Mouse (Mus musculus): ENCODE measurements around the gene Prdm4. TPM values are rescaled to one million over a fixed set of nuclear protein-coding genes. Genes with fewer than 3 reads are reported as not detected.
A peak's percentile ranks its signal among the peaks of the same experiment; 100 is the strongest.

Prdm4 gene
- polyA plus RNA-seq, 1 experiment: 22.0 TPM

DNA sequence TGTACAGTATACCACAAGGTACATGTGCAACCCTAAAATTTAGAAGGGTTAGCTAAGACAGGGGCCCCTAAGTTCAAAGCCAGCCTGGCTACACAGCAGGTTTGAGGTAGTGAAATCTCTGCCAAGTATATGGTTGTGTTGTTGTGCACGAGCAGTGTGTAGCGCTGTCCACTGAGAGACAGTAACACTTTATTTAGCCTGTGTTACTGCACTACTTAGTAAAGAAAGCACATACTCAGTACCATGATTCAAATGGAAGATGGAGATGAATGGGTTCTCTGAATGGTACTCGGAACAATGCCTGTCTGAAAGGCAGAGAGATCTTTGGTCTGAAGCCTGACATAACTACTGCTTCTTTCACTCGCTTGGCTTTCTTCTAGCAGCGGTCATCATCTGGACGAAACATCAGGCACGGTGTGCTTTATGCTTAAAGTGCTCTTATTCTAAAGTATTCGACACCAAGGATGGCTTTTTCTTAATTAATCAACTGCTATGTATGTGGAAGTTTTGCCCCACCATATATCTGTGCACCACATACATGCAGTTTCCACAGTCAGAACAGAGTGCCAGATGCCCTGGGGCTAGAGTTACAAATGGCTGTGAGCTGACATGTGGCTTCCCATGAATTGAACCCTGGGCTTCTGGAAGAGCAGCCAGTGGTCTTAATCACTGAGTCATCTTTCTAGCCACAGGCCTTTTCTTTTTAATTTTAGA lies 31.7 kb upstream of the Prdm4 start:
- WGBS: 94% methylated on average over 8 of the region's 8 CpGs
- Histone ChIP-seq H3K4me3 (replicated peaks; ENCODE audit: extremely low read depth, low read depth, low read length) (no peak overlapping the region), H3K4me1 (ENCODE audit: control insufficient read depth, insufficient read depth, low read length) (no peaks in the 10 kb centered on the region)
- no peak for DNase-seq
- no peak for TF ChIP-seq CTCF (IDR thresholded peaks at IDR 0.05; ENCODE audit: insufficient read depth, low read length)

DNA sequence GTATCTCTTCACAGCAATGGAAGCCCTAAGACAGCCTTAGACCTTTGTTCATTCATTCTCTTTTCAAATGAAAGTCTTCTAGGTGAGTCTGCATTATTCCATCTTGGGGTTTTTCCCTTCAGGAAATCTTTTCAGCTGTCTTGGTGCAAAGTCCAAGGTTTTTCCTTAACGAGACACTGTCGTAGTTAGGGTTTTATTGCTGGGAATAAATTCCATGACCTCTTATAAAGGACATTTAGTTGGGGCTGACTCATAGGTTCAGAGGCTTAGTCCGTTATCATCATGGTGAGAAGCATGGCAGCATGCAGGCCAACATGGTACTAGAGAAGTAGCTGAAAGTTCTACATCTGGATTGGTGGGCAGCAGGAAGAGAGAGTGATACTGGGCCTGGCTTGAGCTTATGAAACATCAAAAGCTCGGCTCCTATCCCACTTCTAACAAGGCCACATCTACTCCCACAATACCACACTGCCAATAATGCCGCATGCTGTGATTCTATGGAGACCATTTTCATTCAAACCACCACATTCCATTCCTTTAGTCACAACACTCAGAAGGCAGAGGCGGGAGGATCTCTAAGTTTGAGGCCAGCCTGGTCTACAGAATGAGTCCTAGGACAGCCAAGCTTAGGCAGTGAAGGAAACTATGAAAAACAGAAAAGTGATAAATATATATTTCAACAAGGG lies 19.5 kb upstream of the Prdm4 start:
- DNase-seq: no peak
- no peak for TF ChIP-seq POLR2A (IDR thresholded peaks at IDR 0.05; ENCODE audit: borderline replicate concordance, extremely low read depth, low read depth, low read length)
- no peak for TF ChIP-seq CTCF (IDR thresholded peaks at IDR 0.05; ENCODE audit: insufficient read depth, low read length)
- no peaks in the 10 kb centered on the region for H3K4me1 ChIP-seq (ENCODE audit: control insufficient read depth, insufficient read depth, low read length)
- 97% methylated on average over 6 of the region's 6 CpGs for WGBS
- no peak overlapping the region for H3K4me3 ChIP-seq (replicated peaks; ENCODE audit: extremely low read depth, low read depth, low read length)

DNA sequence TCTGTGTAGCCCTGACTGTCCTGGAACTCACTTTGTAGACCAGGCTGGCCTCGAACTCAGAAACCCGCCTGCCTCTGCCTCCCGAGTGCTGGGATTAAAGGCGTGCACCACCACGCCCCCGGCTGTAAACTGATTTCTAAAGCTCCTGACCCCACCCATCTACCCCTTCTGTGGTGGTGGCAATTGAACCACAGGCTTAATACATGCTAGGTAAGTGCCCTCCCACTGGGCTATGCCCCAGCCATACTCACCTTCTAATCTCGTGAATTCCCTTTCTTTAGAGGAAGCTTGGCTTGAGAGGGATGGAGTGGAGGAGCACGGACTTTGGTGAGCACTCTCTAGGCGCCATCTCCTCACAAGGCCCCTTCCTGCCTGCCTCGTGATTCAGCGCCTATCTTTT lies 13.0 kb upstream of the Prdm4 start:
- WGBS: 91% methylated on average over 11 of the region's 11 CpGs
- TF ChIP-seq POLR2A (IDR thresholded peaks at IDR 0.05; ENCODE audit: borderline replicate concordance, extremely low read depth, low read depth, low read length) (no peak), CTCF (IDR thresholded peaks at IDR 0.05; ENCODE audit: insufficient read depth, low read length) (no peak)
- no peak for DNase-seq

DNA sequence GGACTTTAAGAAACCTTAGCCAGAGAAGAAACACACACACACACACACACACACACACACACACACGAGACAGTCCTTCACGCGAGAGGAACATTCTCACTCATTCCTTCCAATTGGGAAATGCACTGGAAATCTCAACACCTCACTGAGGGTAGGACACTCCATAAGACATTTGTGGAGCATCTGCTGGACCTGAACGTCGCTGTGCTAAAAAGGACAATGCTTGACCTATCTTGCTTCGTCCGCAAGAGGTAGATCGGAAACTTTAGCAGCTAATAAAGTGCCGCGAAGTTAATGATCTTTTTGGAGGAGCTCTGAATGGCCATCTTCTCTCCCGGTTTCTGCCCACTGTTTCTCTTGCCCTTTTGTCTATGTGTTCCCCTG lies 12.3 kb upstream of the Prdm4 start:
- Histone ChIP-seq H3K4me3 (replicated peaks; ENCODE audit: extremely low read depth, low read depth, low read length) (no peak overlapping the region), H3K4me1 (ENCODE audit: control insufficient read depth, insufficient read depth, low read length) (no peaks in the 10 kb centered on the region)
- TF ChIP-seq CTCF (IDR thresholded peaks at IDR 0.05; ENCODE audit: insufficient read depth, low read length) (no peak), POLR2A (IDR thresholded peaks at IDR 0.05; ENCODE audit: borderline replicate concordance, extremely low read depth, low read depth, low read length) (no peak)
- WGBS: 42% methylated on average over 11 of the region's 11 CpGs
- DNase-seq: no peak

More for the DNA sequence above, 13.0 kb upstream of the Prdm4 start:
- H3K4me1 ChIP-seq (ENCODE audit: control insufficient read depth, insufficient read depth, low read length): no peaks in the 10 kb centered on the region
- H3K4me3 ChIP-seq (replicated peaks; ENCODE audit: extremely low read depth, low read depth, low read length): no peak overlapping the region

DNA sequence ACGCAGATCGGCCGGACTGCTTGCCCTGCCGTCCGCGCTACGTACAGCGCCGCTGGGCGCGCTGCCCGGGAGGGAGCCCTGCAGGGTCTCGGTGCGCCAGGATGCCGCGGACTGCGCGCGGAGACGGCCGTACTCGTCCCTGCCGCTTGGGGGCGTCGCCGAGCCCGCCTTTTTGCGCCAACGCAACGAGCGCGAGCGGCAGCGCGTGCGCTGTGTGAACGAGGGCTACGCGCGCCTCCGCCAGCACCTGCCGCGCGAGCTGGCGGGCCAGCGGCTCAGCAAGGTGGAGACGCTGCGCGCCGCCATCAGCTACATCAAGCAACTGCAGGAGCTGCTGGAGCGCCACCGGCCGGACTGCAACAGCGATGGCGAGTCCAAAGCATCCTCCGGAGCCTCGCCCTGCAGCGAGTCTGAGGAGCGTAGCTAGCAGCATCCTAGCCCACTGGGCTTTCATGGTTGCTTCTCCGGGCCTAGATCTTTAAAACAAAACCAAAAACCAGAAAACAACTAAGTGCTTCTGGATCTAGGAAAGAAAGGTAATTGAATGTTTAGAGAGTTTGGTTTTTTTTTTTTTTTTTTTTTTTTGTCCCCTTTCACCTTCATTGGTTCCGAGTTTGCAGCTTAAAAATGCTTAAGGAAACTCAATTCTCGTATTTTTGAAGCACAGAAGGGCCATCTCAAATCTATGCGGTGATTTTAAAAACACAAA lies 11.7 kb upstream of the Prdm4 start:
- no peaks in the 10 kb centered on the region for H3K4me1 ChIP-seq (ENCODE audit: control insufficient read depth, insufficient read depth, low read length)
- no peak for TF ChIP-seq POLR2A (IDR thresholded peaks at IDR 0.05; ENCODE audit: borderline replicate concordance, extremely low read depth, low read depth, low read length)
- TF ChIP-seq CTCF (IDR thresholded peaks at IDR 0.05; ENCODE audit: insufficient read depth, low read length): 0 out of 2 replicates have a peak, but pooled peaks have one; percentile 13
- WGBS: 2% methylated on average over 63 of the region's 63 CpGs
- peak overlapping the region; percentile 33 for H3K4me3 ChIP-seq (replicated peaks; ENCODE audit: extremely low read depth, low read depth, low read length)
- peak; percentile 63 for DNase-seq

DNA sequence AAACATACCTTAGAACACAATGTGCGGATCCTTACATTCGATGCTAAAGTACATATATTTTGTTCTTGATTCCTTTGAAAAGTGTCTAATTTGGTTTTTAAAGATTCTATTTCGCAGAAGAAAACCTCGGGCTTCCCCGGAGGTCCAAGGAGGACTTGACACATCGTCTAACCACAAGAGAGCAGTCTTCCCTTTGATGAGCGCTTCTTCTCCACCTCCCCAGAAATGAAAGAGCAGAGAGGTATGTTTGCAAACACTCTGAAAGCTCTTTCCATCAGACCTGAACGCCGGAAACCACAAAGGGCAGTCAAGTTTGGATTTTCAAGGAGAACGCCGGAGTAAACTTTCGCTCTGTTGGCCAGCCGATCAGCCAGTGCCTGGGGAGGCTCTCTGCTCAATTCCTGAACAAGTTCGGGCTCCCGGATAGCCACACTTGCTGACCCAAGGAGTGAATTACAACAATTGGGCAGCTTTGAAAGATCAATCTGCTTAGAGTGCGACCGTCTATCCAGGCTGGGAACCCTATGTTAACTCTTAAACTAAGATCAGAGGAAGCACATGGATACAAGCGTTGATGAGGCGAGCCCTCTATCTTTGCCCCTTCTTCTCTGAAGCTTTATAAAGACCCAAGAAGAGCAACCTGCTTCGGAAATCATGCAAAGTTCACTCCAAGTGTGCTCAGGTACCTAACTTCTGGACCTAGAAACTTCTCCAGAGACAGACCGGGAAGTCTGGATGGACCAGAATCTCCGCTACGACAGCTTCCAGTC lies 10.9 kb upstream of the Prdm4 start, which contains the start of gene Ascl4:
Gene Ascl4 (plus strand): TSS at position 6 of the 770 bp plus-strand sequence.
- peak; percentile 23 for DNase-seq

DNA sequence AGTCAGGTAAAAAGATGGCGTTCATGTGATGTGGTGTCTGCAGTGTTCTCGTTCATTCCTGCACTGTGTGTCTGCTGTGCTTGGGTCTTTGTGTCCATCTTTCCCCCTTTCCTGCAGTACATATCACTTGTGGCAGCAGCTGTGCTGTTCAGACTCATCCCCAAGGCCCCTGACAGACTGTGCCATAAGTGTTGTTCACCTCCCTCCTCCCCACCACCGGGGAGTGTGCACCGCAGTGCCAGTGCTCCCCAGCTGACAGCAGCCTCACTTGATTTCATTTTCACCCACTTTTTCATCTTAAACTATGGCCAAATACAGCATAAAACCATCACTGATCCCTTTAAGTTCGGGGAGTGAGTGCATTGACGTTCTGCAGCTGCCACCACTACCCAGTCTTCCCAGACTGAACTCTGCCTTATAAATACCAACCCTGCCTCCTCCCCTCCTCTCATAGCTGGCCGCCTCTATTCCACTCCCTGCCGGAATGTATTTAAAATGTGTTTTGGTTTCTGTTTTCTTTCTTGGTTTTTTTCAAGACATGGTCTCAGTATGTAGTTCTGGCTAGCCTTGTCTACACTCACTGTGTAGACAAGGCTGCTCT lies 37.0 kb downstream of the Prdm4 start:
- WGBS: 83% methylated on average over 8 of the region's 8 CpGs
- Histone ChIP-seq H3K4me3 (replicated peaks; ENCODE audit: extremely low read depth, low read depth, low read length) (no peak overlapping the region), H3K4me1 (ENCODE audit: control insufficient read depth, insufficient read depth, low read length) (no peaks in the 10 kb centered on the region)
- no peak for DNase-seq
- no peak for TF ChIP-seq POLR2A (IDR thresholded peaks at IDR 0.05; ENCODE audit: borderline replicate concordance, extremely low read depth, low read depth, low read length)
- no peak for TF ChIP-seq CTCF (IDR thresholded peaks at IDR 0.05; ENCODE audit: insufficient read depth, low read length)

More for the DNA sequence above, 10.9 kb upstream of the Prdm4 start, which contains the start of gene Ascl4:
- 2% methylated on average over 23 of the region's 23 CpGs for WGBS
- peak within 1 kb of the TSS; percentile 33 for H3K4me3 ChIP-seq (replicated peaks; ENCODE audit: extremely low read depth, low read depth, low read length)
- H3K4me1 ChIP-seq (ENCODE audit: control insufficient read depth, insufficient read depth, low read length): no peaks in the 10 kb centered on the region
- no peak for TF ChIP-seq CTCF (IDR thresholded peaks at IDR 0.05; ENCODE audit: insufficient read depth, low read length)
- TF ChIP-seq POLR2A (IDR thresholded peaks at IDR 0.05; ENCODE audit: borderline replicate concordance, extremely low read depth, low read depth, low read length): no peak

DNA sequence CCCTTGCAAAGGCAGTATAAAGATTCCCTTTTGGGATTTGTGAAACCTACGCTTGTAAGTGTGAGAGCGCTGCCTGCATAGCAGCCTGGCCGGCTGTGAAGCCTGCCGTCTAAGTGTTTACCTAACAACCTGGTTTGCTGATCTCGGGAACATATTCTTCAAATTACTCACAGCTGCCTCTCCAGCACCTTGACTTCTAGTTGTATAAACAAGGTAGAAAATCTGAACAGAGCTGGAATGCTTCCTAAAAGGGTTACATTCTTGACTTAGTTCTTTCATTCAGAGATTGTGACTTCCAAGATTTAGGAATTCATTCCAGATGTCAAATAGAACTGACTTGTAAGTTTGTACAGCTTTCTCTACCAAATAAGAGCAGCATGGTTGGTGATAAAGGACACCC lies 41.1 kb downstream of the Prdm4 start:
- DNase-seq: no peak
- H3K4me3 ChIP-seq (replicated peaks; ENCODE audit: extremely low read depth, low read depth, low read length): no peak overlapping the region
- TF ChIP-seq POLR2A (IDR thresholded peaks at IDR 0.05; ENCODE audit: borderline replicate concordance, extremely low read depth, low read depth, low read length) (no peak), CTCF (IDR thresholded peaks at IDR 0.05; ENCODE audit: insufficient read depth, low read length) (no peak)
- peaks cover 8% of the 10 kb centered on the region; the same call in 1 of the 2 replicates for H3K4me1 ChIP-seq (ENCODE audit: control insufficient read depth, insufficient read depth, low read length)
- 70% methylated on average over 5 of the region's 5 CpGs for WGBS
